Mouse (Mus musculus) left cerebral cortex, postnatal 10 days (tissue): ENCODE data around the gene Barhl2. TPM values are rescaled to one million over a fixed set of nuclear protein-coding genes. Genes with fewer than 3 reads are reported as not detected.

ENCODE experiments used
- DNase-seq, 2 experiments: peaks; one replicate each; pipeline ENCODE4 v3.0.0; 2021 to 2022; ENCODE audit warnings: low spot score in 2 of 2, mixed read lengths in 1 of 2; ENCODE audit errors: extremely low spot score in 1 of 2
- intact Hi-C: fragments of 180-260 bp; cut with DNase I; formaldehyde crosslinking; loops from one replicate; pipeline ENCODE4 v1.15.1; 2025
- total RNA-seq, 2 experiments: library from RNA; stranded (reverse); gene quantifications; 2 replicates each; pipeline ENCODE4 v1.2.3; 2021

Barhl2 gene
- total RNA-seq, result 1 to 10 TPM; 1.3 to 1.4 TPM

GRCm38 (mm10) chr5:106457986-106458476, at the start of gene Barhl2:
Gene Barhl2, minus strand, starts transcription at chr5:106458166.
- no peak for DNase-seq
- intact Hi-C loops, result loop anchor here (5.0 kb wide), 1 partner anchor 1264 kb away; no protein-coding TSS in a partner anchor

- peak in 1 of 2 experiments; percentile 27 for DNase-seq
- intact Hi-C loops, result no loop called here
These were observed 48.1 kb upstream of the Barhl2 start for GRCm38 (mm10) chr5:106506061-106506460.

- DNase-seq, result no peak
- intact Hi-C loops, result no loop called here
These were observed 44.9 kb upstream of the Barhl2 start for GRCm38 (mm10) chr5:106502684-106503545.

DNA sequence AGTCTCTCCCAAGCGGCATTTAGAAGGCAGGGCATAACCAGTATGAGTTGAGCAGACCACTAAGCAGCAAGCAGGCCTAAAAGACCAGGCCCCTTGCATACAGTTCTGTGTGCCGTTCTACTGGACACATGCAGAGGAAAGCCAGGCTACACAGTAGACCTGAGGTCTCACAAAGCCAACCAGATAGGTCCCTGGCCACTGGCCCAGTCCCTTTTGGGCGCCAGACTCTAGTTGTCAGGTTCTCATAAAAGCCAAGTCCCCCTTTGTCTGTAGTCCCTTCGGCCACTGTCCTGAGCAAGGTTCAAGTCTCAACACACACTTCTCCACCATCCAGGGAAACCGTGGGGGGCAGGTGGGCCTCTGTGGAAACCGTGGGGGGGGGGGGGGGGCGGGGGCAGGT, 44.3 kb upstream of the Barhl2 start:
- DNase-seq, result no peak
- intact Hi-C loops, result no loop called here

DNA sequence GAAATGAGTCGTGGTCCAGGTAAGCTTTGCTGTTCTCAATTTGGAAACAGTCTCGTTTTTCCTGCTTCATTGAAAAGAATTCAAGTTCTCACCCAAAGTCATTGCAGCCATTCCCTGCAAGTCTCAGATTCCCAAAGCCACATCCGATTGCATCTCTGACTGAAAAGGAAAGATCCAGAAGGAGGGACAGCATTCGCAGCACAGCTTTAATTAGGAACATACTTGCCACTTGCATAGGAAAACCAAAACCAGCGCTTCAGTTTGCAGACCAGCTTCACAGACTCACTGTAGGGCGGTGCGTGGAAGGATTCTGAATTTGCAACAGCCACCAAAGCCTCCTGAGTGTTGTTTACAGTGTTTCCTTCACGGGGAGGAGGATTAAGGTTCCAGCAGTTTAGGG, 33.8 kb upstream of the Barhl2 start:
- no peak for DNase-seq
- intact Hi-C loops, result no loop called here

- DNase-seq, result no peak
- intact Hi-C loops, result no loop called here
These were observed 14.1 kb upstream of the Barhl2 start for GRCm38 (mm10) chr5:106472105-106472500.

- intact Hi-C loops, result no loop called here
- no peak for DNase-seq
These were observed 13.5 kb upstream of the Barhl2 start for GRCm38 (mm10) chr5:106471235-106472104.

DNA sequence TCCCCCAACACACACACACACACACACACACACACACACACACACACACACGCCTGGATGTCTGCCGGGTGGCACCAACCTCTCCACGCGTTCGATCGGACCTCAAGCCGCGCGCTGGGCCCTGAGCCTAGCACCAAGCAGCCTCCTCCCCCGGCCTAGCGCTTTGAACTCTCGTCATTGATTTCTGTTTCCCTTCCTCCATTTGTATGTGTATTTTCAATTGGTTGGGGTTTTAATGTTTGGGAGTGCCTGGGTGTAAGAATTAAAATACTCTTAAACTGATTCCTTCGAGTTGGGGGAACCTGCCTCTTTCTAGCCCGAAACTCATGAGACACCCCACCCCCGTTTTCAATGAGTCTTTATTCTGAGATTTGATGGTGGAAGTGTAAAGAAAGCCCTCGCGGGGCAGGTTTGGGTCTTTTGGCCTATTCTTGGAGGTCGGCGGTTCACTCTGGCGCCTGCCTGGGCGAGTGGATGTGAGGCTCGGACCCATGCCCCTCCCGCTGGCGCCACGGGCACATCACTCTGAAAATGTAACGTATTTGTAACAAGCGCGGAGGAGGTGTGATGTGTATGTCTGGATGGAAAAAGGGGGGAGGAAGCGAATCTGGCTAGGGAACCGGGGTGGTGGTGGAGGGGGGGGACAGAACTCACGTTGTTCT, 7.3 kb upstream of the Barhl2 start:
- no peak for DNase-seq
- intact Hi-C loops, result loop anchor here (5.0 to 10.0 kb wide), 4 partner anchors 107 to 1262 kb away; partner anchors contain the start of genes Gfi1 and Zfp644

- DNase-seq, result no peak
- intact Hi-C loops, result loop anchor here (5.0 to 10.0 kb wide), 5 partner anchors 108 to 1263 kb away; partner anchors contain the start of genes Gfi1 and Zfp644
These were observed 6.6 kb upstream of the Barhl2 start for GRCm38 (mm10) chr5:106464336-106465128.

DNA sequence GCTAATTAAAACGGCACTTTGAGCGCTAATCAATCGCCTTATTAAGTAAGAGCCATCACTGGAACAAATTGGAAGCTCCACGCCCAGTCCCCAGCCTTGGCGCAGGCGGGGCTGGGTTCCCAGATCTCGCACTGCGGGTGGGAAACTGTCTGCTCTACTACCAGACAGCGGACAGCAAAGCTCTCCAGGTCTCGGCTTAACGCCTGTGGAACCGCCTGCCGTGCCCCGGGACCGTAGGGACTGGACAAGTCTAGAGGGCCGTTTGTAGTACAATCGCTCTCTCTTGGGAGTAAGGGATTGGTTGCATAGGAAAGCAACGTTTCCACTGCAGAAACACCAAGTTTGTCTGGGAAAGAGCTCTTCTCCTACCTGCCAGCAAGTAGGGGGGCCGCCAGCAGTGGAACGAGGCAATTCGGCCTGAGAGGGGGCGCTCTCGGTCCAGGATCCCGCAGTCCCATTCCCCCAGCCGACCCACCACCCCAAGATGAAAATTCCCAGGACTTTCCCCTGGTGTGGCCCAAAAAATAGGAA, 5.8 kb upstream of the Barhl2 start:
- intact Hi-C loops, result loop anchor here (5.0 to 10.0 kb wide), 2 partner anchors 231 to 324 kb away; partner anchors contain the start of gene Zfp644
- no peak for DNase-seq

DNA sequence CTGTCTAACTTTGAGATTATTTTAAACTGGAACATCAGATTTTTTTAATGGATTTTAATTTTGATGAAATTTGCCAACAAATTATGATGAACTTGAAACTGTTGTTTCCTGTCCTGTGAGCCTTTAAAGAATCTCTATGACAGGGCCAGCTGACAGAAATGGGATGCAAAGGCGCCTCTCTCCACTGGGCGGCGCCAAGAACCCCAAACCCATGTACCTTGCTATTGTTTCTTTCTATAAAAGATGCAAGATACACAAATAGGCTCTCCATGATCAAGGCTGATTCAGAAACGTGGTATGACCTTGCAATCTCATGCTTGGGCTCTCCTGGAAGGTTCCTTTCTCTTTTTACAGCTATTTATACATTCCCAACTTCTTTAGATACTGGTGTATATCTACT, 3.9 kb upstream of the Barhl2 start:
- intact Hi-C loops, result loop anchor here (5.0 to 10.0 kb wide), 2 partner anchors 233 to 325 kb away; partner anchors contain the start of gene Zfp644
- DNase-seq, result no peak

- intact Hi-C loops, result loop anchor here (5.0 to 10.0 kb wide), 2 partner anchors 233 to 326 kb away; partner anchors contain the start of gene Zfp644
- no peak for DNase-seq
These were observed 3.5 kb upstream of the Barhl2 start for GRCm38 (mm10) chr5:106461431-106461830.

- no peak for DNase-seq
- intact Hi-C loops, result loop anchor here (5.0 to 10.0 kb wide), 2 partner anchors 234 to 327 kb away; partner anchors contain the start of gene Zfp644
These were observed 2.6 kb upstream of the Barhl2 start for GRCm38 (mm10) chr5:106460535-106460934.

DNA sequence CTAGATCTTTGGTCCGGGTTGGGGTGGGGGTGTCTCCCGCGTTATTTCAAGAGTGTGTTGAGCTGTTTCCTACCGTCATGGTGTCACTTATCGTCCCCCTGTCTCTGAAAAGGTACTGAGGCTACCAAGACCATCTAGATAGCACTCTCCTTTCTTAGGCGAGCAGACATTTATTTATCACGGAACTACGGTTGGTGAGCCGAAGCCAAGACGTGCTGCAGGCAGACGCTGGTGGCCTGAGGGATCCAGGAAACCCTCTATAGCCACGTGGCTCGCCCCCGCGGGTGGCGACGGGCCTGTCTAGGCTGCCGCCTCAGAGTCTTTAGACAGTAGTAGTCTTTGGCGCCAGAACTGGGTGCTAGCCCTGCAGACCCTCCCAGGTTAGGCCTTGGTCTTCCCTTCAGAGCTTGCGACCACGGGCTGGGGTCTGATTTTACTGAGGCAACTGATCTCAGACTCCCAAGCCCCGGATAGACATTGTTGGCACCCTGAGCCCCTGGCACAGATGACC, 2.1 kb upstream of the Barhl2 start:
- intact Hi-C loops, result loop anchor here (5.0 to 10.0 kb wide), 2 partner anchors 235 to 327 kb away; partner anchors contain the start of gene Zfp644
- no peak for DNase-seq

DNA sequence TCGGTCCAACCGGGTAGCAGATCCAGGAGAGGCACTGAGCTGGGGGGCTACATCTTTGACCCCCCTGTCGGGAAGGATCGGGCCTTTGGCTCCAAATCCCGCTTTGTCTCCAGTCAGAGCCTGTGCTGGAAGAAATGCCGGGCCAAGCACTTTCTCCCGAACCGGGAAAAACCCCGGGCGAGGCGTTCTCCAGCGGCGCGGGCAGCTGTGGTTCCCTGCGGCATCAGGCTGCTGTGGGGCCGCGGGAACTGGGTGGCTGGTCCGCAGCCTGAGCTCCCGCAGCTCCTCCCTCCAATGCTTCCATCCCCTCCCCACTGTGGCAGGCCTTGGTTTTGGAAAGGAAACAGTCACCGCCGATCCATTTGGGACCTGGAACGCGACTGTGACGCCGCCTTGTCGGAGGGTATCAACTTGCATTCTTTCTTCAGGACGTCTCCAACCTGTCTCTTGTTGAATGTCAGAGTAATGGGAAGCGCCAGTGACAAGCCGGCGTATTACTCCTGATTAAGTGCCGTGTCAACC, 1.2 kb upstream of the Barhl2 start:
- DNase-seq, result no peak
- intact Hi-C loops, result loop anchor here (5.0 kb wide), 1 partner anchor 1263 kb away; no protein-coding TSS in a partner anchor

DNA sequence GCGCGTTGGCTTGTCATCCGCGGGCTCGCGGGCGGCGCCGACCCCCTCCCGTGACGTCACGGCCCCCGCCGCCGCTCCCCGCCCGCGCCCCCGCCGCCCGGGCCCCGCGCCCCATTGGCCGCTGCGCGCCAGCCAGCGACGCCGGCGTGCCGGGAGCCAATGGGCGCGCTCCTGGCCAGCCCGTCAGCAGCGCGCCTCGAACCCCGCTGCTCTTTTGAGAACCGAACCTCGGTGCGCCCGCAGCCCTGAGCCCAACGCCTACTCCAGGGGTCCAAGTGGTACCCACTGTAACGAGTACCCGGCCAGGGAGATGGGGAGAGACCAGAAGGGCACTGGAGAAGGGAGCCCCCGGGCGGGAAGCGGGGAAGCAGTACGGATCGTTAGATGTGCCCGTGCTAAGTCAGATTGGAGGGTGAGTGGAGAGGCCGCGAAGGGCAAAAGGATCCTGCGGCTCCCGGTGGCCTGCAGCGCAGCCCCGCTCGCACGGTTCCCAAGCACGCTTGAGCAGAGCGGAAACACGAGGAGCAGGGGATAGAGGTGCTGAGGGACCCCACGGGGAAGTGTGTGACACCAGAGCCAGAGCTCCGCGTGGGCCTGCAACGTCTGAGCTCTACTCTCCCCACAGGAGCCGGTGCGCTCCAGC, 632 bp upstream of the Barhl2 start:
- no peak for DNase-seq
- intact Hi-C loops, result loop anchor here (5.0 kb wide), 1 partner anchor 1264 kb away; no protein-coding TSS in a partner anchor
